ENCODE assay signal across 20 mouse cellular contexts in the genomic region with DNA sequence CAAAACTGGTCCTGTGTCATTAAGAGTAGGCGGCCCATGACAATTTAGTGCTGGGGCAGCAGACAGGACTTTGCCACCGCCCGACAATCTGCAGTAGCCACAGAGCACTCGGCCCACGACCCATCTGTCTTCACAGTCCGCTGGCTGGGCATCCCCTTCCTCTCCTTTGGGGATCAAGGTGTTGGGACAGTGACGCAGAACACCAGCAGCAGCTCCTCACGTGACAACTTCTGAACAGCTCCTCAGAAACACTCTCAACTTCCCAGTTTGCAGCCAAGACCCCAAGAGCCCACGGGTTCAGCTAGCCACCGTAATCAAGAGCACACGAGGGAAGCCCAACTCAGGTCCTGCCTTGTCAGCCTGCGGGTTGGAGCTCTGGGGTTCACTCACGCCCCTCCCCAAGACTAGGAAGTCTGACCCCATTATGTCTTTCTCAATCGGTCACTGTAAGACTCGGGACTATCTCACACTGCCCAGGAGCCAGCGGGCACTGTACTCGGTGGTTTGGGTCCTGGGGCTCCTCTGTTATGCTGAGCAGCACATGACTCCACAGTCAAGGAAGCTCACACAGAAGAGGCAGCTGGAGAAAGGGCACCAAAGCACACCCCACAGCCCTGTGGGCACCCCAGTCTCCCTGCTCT. TPM values are rescaled to one million over a fixed set of nuclear protein-coding genes. Genes with fewer than 3 reads are reported as not detected.
DNase-seq lines count a peak whose midpoint lies in the region; ATAC-seq lines count a peak whose summit lies in the region.
"Had no signal": no experiment of that assay in that cellular context is flagged by ENCODE, and none has a peak within 500 bp of the region (broad histone marks: within the 10 kb centered on the region; RNA-seq: fewer than 3 reads in every experiment).

No protein-coding gene starts in this region.

- H3K4me2 ChIP-seq in forebrain, embryonic 11.5 days (ENCODE audit: low read depth, low read length, severe bottlenecking): no peak overlapping the region
- no peak overlapping the region for H3K4me2 ChIP-seq in heart, embryonic 15.5 days
- no peak overlapping the region for H3K4me2 ChIP-seq in midbrain, embryonic 16.5 days (ENCODE audit: low read length)
- H3K4me2 ChIP-seq: midbrain, embryonic 11.5 days had no signal

- H3K36me3 ChIP-seq in forebrain, embryonic 10.5 days (replicated peaks): no peaks in the 10 kb centered on the region; the same call in 1 of the 2 replicates
- H3K36me3 ChIP-seq in forebrain, embryonic 11.5 days (ENCODE audit: control insufficient read depth, insufficient read depth, low read length): no peaks in the 10 kb centered on the region
- H3K36me3 ChIP-seq in heart, embryonic 15.5 days: no peaks in the 10 kb centered on the region
- peaks cover 10% of the 10 kb centered on the region for H3K36me3 ChIP-seq in midbrain, embryonic 10.5 days
- no peaks in the 10 kb centered on the region for H3K36me3 ChIP-seq in midbrain, embryonic 16.5 days (ENCODE audit: control insufficient read depth, insufficient read depth, low read length)
- 0 out of 2 replicates have a peak, but pooled peaks cover 2% of the 10 kb centered on the region for H3K36me3 ChIP-seq in embryonic facial prominence, embryonic 10.5 days (replicated peaks)
- H3K36me3 ChIP-seq: embryonic facial prominence, embryonic 13.5 days; forebrain, embryonic 15.5 days had no signal

- 84% methylated on average over 17 of the region's 17 CpGs for WGBS in forebrain, embryonic 10.5 days
- 85% methylated on average over 17 of the region's 17 CpGs for WGBS in forebrain, embryonic 11.5 days
- WGBS in heart, embryonic 15.5 days: 74% methylated on average over 17 of the region's 17 CpGs
- WGBS in midbrain, embryonic 10.5 days: 87% methylated on average over 17 of the region's 17 CpGs
- WGBS in midbrain, embryonic 16.5 days: 84% methylated on average over 17 of the region's 17 CpGs
- WGBS in embryonic facial prominence, embryonic 10.5 days: 83% methylated on average over 17 of the region's 17 CpGs

- no peaks in the 10 kb centered on the region for H3K27me3 ChIP-seq in forebrain, embryonic 10.5 days (ENCODE audit: poor library complexity, severe bottlenecking)
- no peaks in the 10 kb centered on the region for H3K27me3 ChIP-seq in forebrain, embryonic 11.5 days (ENCODE audit: control insufficient read depth, insufficient read depth, low read length)
- H3K27me3 ChIP-seq in heart, embryonic 15.5 days: no peaks in the 10 kb centered on the region
- no peaks in the 10 kb centered on the region for H3K27me3 ChIP-seq in midbrain, embryonic 10.5 days (ENCODE audit: low read depth, poor library complexity, severe bottlenecking)
- H3K27me3 ChIP-seq in midbrain, embryonic 16.5 days (ENCODE audit: control insufficient read depth, insufficient read depth, low read depth, low read length): no peaks in the 10 kb centered on the region
- no peaks in the 10 kb centered on the region for H3K27me3 ChIP-seq in embryonic facial prominence, embryonic 10.5 days (replicated peaks; ENCODE audit: low read depth, poor library complexity, severe bottlenecking)
- H3K27me3 ChIP-seq: forebrain, embryonic 15.5 days had no signal

- no peak for ATAC-seq in forebrain, embryonic 11.5 days (replicated peaks; ENCODE audit: low FRiP score)
- ATAC-seq in heart, embryonic 15.5 days (replicated peaks; ENCODE audit: insufficient number of reproducible peaks, insufficient read depth, low FRiP score, low read depth): no peak
- ATAC-seq in midbrain, embryonic 16.5 days: no peak
- ATAC-seq: intestine, postnatal 0 days had no signal

- DNase-seq in forebrain, embryonic 10.5 days (ENCODE audit: extremely low spot score, low spot score): no peak
- DNase-seq in forebrain, embryonic 11.5 days (ENCODE audit: low spot score): no peak
- DNase-seq in heart, postnatal 14 days: no peak
- no peak for DNase-seq in midbrain, embryonic 10.5 days (ENCODE audit: low spot score)
- DNase-seq in embryonic facial prominence, embryonic 10.5 days (ENCODE audit: low spot score): no peak
- no peak for DNase-seq in testis, postnatal 14 days (ENCODE audit: low spot score)
- DNase-seq: adrenal gland, postnatal 14 days; gastrocnemius, postnatal 25 days; kidney, postnatal 36 days; layer of hippocampus, postnatal 36 days; right cerebral cortex, postnatal 14 days; thymus, postnatal 14 days had no signal

- intact Hi-C loops in heart, postnatal 14 days (cut with DNase I): loop anchor here (5.0 kb wide), 1 partner anchor 34 kb away; no protein-coding TSS in a partner anchor

- no peaks in the 10 kb centered on the region for H3K9me3 ChIP-seq in forebrain, embryonic 10.5 days
- no peaks in the 10 kb centered on the region for H3K9me3 ChIP-seq in forebrain, embryonic 11.5 days (ENCODE audit: control insufficient read depth, low read length)
- H3K9me3 ChIP-seq in heart, embryonic 15.5 days (replicated peaks): no peaks in the 10 kb centered on the region
- no peaks in the 10 kb centered on the region for H3K9me3 ChIP-seq in midbrain, embryonic 10.5 days (replicated peaks)
- H3K9me3 ChIP-seq in midbrain, embryonic 16.5 days (replicated peaks; ENCODE audit: control insufficient read depth, low read length, poor library complexity, severe bottlenecking): no peaks in the 10 kb centered on the region
- no peaks in the 10 kb centered on the region for H3K9me3 ChIP-seq in embryonic facial prominence, embryonic 10.5 days
- H3K9me3 ChIP-seq: embryonic facial prominence, embryonic 13.5 days; forebrain, embryonic 15.5 days had no signal

- peaks cover 100% of the 10 kb centered on the region for H3K4me1 ChIP-seq in forebrain, embryonic 10.5 days
- peaks cover 51% of the 10 kb centered on the region for H3K4me1 ChIP-seq in forebrain, embryonic 11.5 days (replicated peaks; ENCODE audit: control insufficient read depth, insufficient read depth, low read length)
- peaks cover 92% of the 10 kb centered on the region for H3K4me1 ChIP-seq in heart, embryonic 15.5 days (replicated peaks)
- H3K4me1 ChIP-seq in midbrain, embryonic 10.5 days: peaks cover 100% of the 10 kb centered on the region
- peaks cover 51% of the 10 kb centered on the region for H3K4me1 ChIP-seq in midbrain, embryonic 16.5 days (ENCODE audit: control insufficient read depth, insufficient read depth, low read length)
- peaks cover 99% of the 10 kb centered on the region for H3K4me1 ChIP-seq in embryonic facial prominence, embryonic 10.5 days

- H3K9ac ChIP-seq in forebrain, embryonic 11.5 days (ENCODE audit: low read length): no peak overlapping the region
- no peak overlapping the region for H3K9ac ChIP-seq in heart, embryonic 15.5 days
- no peak overlapping the region for H3K9ac ChIP-seq in midbrain, embryonic 16.5 days (ENCODE audit: low read depth, low read length)
- H3K9ac ChIP-seq: embryonic facial prominence, embryonic 13.5 days; forebrain, embryonic 15.5 days had no signal

- H3K27ac ChIP-seq in forebrain, embryonic 10.5 days: peak overlapping the region; percentile 91
- no peak overlapping the region for H3K27ac ChIP-seq in forebrain, embryonic 11.5 days (ENCODE audit: low read depth, low read length)
- peak overlapping the region; percentile 88 for H3K27ac ChIP-seq in heart, embryonic 15.5 days
- peak overlapping the region; percentile 96 for H3K27ac ChIP-seq in midbrain, embryonic 10.5 days (replicated peaks)
- no peak overlapping the region for H3K27ac ChIP-seq in midbrain, embryonic 16.5 days (ENCODE audit: low read length)
- H3K27ac ChIP-seq in embryonic facial prominence, embryonic 10.5 days (replicated peaks): peak overlapping the region; percentile 49; the same call in 1 of the 2 replicates
- H3K27ac ChIP-seq: embryonic facial prominence, embryonic 13.5 days; macrophage had no signal

- no peak overlapping the region for H3K4me3 ChIP-seq in forebrain, embryonic 10.5 days
- H3K4me3 ChIP-seq in forebrain, embryonic 11.5 days (ENCODE audit: low read depth, low read length): no peak overlapping the region
- H3K4me3 ChIP-seq in heart, embryonic 15.5 days: no peak overlapping the region
- H3K4me3 ChIP-seq in midbrain, embryonic 10.5 days: no peak overlapping the region
- H3K4me3 ChIP-seq in midbrain, embryonic 16.5 days (ENCODE audit: low read depth, low read length): no peak overlapping the region
- no peak overlapping the region for H3K4me3 ChIP-seq in embryonic facial prominence, embryonic 10.5 days
- H3K4me3 ChIP-seq: embryonic facial prominence, embryonic 13.5 days; forebrain, embryonic 15.5 days; myocyte had no signal

RNA-seq across cellular contexts. Expression of gene Ccdc85c, which starts 36.7 kb away (rescaled TPM):
- 13.5 and 14.6 TPM in 2 replicates for polyA plus RNA-seq in forebrain, embryonic 10.5 days (2016; fragmentation: Nextera tagmentation; extraction: Ambion mirVana)
- 18.0 and 18.8 TPM in 2 replicates for polyA plus RNA-seq in forebrain, embryonic 11.5 days (2014; fragmentation: Nextera tagmentation; extraction: Ambion mirVana)
- polyA plus RNA-seq in heart, embryonic 15.5 days (2015; fragmentation: Nextera tagmentation; extraction: Ambion mirVana): 4.7 and 5.7 TPM in 2 replicates
- 10 to 100 TPM; 33.2 to 35.2 TPM for total RNA-seq in heart, postnatal 14 days (2021)
- polyA plus RNA-seq in midbrain, embryonic 10.5 days (2016; fragmentation: Nextera tagmentation; extraction: Ambion mirVana): 12.1 and 15.5 TPM in 2 replicates
- polyA plus RNA-seq in midbrain, embryonic 16.5 days (2015; fragmentation: Nextera tagmentation; extraction: Ambion mirVana): 13.2 and 13.5 TPM in 2 replicates
- 11.4 and 12.1 TPM in 2 replicates for polyA plus RNA-seq in embryonic facial prominence, embryonic 10.5 days (2016; fragmentation: Nextera tagmentation; extraction: Ambion mirVana)

RNA-seq across cellular contexts. Expression of gene Ccnk, which starts 59.1 kb away (rescaled TPM):
- polyA plus RNA-seq in forebrain, embryonic 10.5 days (2016; fragmentation: Nextera tagmentation; extraction: Ambion mirVana): 3.2 and 3.9 TPM in 2 replicates
- polyA plus RNA-seq in forebrain, embryonic 11.5 days (2014; fragmentation: Nextera tagmentation; extraction: Ambion mirVana): 5.0 and 6.2 TPM in 2 replicates
- polyA plus RNA-seq in heart, embryonic 15.5 days (2015; fragmentation: Nextera tagmentation; extraction: Ambion mirVana): 1.5 and 2.2 TPM in 2 replicates
- 10 to 100 TPM; 27.6 to 28.0 TPM for total RNA-seq in heart, postnatal 14 days (2021)
- 3.3 and 3.5 TPM in 2 replicates for polyA plus RNA-seq in midbrain, embryonic 10.5 days (2016; fragmentation: Nextera tagmentation; extraction: Ambion mirVana)
- polyA plus RNA-seq in midbrain, embryonic 16.5 days (2015; fragmentation: Nextera tagmentation; extraction: Ambion mirVana): 2.2 and 2.4 TPM in 2 replicates
- polyA plus RNA-seq in embryonic facial prominence, embryonic 10.5 days (2016; fragmentation: Nextera tagmentation; extraction: Ambion mirVana): 2.7 and 3.2 TPM in 2 replicates

RNA-seq across cellular contexts. Expression of gene Setd3, which starts 59.4 kb away (rescaled TPM):
- 75.2 and 76.3 TPM in 2 replicates for polyA plus RNA-seq in forebrain, embryonic 10.5 days (2016; fragmentation: Nextera tagmentation; extraction: Ambion mirVana)
- 79.2 and 85.9 TPM in 2 replicates for polyA plus RNA-seq in forebrain, embryonic 11.5 days (2014; fragmentation: Nextera tagmentation; extraction: Ambion mirVana)
- polyA plus RNA-seq in heart, embryonic 15.5 days (2015; fragmentation: Nextera tagmentation; extraction: Ambion mirVana): 70.6 and 74.4 TPM in 2 replicates
- 10 to 100 TPM; 75.6 to 78.4 TPM for total RNA-seq in heart, postnatal 14 days (2021)
- polyA plus RNA-seq in midbrain, embryonic 10.5 days (2016; fragmentation: Nextera tagmentation; extraction: Ambion mirVana): 77.8 and 77.9 TPM in 2 replicates
- polyA plus RNA-seq in midbrain, embryonic 16.5 days (2015; fragmentation: Nextera tagmentation; extraction: Ambion mirVana): 95.5 and 97.2 TPM in 2 replicates
- 79.6 and 81.5 TPM in 2 replicates for polyA plus RNA-seq in embryonic facial prominence, embryonic 10.5 days (2016; fragmentation: Nextera tagmentation; extraction: Ambion mirVana)

Comparison
In these comparisons a context has a peak if more than half of its experiments do, and no peak if none do; other contexts are left out.
1. H3K27ac ChIP-seq: peak in forebrain, embryonic 10.5 days (single experiment), heart, embryonic 15.5 days (single experiment), midbrain, embryonic 10.5 days (single experiment) and embryonic facial prominence, embryonic 10.5 days (single experiment); none in forebrain, embryonic 11.5 days (single experiment) and midbrain, embryonic 16.5 days (single experiment).